Mouse (Mus musculus) gastrocnemius, adult 8-10 months (tissue): ENCODE measurements around the gene Cradd. TPM values are rescaled to one million over a fixed set of nuclear protein-coding genes. Genes with fewer than 3 reads are reported as not detected.

ENCODE experiments used
- DNase-seq, 2 experiments: peaks; one replicate each; pipeline ENCODE4 v3.0.0; 2022; ENCODE audit warnings: low spot score in 2 of 2
- total RNA-seq, 4 experiments: library from RNA; stranded (reverse); gene quantifications; 2 replicates each; pipeline ENCODE4 v1.2.4; 2022

The Cradd gene
- total RNA-seq, 4 experiments from 2014 or later = 6.7 to 18.0 (median 8.4) TPM

DNA sequence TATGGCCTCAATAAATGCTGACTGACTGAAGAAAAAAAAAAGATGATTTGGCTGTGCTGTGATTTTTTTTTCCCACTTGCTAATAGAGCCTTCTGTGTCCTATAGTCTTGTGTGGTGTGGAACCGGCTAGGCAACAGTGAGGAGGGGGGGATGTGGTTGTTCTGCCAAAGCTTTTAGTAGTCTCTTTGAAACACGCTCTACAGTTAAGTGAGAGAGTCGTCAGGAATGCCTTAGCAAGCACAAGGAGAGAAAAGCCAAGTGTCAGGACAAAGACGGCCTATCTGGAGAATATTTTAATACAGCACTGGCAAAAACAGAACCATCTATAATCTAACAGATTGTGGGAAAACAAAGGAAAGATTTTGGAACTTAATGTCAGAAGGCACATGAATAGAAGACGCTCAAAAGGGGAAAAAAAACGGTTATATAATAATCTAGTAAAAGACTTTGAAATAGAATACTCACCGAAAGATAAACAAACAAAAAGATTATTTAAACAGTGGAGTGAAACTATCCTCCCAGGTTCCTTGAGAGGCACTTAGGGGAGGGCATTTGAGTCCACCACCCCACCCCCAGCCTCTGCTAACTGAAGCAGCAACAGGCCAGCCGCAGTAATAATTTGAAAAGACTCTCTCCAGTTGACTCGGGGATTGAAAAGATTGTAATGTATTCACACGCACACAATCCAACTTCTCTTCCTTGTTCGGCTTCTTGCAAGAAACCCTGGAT lies 16.9 kb downstream of the Cradd start:
- no peak for DNase-seq

DNA sequence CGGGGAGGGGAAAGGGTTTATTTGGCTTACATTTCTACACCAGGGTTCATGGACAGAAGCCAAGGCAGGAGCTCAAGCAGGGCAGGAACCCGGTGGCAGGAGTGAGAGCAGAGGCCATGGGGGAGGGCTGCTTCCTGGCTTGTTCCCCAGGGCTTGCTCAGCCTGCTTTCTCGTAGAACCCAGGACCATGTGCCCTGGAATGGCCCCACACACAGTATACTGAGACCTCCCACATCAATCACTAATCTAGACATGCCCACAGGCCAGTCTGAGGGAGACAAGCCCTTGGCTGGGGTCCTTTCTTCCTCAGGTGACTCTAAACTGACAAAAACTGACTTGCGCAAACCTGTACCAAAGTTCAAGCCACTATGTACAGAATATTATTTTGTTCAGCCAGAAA lies 19.7 kb downstream of the Cradd start:
- no peak for DNase-seq

DNA sequence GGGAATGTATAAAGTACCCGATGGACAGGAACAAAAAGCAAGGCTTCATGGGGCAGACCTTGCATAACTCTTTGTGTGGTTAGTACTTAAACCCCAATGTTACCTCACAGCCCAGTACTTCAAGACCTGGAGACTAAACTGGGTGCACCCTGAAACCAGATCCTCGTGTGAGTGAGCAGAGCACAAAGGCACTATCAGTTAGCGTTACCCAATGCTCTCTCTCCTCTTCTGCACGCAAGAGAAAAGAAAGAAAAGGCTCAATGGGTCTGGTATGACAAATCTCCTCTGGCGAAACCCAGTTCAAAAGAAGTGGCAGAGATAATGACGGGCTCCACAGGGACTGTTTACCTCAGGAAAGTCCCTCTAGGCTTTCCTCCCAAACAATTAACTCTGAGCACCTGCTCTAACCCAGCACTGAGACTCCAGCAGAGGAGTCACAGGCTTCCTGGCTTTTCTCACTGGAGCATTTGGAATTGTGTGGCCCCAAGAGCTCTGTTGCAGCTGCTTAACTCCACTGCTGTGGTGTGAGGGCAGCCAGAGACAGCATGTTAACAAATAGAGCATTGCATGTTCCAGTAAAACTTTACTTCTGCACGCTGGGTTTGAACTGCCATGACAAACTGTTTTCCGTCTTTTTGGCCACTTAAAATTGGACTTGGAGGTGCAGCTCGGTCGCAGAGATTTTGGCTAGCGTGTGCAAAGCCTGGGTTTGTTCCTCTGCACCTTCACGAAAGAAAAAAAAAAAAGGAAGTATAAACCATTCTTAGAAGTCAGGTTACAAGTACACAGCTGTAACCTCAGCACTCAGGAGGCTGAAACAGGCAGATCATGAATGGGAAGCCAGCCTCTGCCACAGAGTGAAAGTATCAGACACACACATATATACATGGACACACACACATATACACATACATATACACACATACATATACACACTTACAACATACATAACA lies 21.4 kb downstream of the Cradd start:
- no peak for DNase-seq

DNA sequence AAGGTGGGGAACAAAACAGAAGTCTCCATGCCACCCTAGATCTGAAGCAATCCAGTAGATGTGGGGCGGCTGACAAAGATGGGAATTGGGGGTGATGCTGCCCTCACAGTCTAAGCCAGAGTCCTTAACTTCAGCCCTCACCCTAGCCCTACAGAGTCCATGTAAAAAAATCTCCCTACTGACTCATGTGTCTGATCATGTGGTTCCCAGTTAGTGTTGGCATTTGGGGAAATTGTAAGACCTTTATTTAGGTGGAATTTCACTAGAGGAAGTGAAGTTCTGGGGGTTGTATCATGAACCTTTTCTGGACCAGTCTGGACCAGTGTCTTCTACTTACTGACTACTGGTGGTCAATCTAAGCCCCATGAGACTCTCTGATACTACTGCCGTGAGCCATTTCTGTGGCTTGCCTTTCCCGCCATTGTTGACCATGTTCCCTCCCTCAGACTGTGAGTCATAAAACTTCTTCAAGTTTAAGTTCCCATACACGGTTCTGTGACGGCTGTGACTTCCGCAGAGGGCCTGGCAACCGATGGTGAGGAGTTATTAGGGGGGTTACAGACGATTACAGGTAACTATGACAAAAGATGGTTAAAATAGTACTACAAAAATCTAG lies 23.6 kb downstream of the Cradd start:
- no peak for DNase-seq

DNA sequence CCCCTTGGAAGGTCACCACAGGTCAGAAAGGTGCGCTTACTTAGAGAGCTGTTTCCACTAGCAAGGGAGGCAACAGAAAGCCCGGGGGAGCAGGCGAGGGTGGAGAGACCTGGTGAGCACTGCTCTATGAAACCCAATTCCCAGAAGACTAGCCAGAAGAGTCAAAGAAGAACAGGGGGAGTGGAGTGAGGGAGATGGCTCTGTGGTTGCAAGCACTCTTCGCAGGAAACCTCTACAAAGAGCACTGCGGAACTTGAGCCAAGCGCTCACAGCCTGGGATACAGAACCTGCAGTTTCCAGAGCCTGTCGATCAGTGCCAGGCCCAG lies 24.2 kb downstream of the Cradd start:
- no peak for DNase-seq

DNA sequence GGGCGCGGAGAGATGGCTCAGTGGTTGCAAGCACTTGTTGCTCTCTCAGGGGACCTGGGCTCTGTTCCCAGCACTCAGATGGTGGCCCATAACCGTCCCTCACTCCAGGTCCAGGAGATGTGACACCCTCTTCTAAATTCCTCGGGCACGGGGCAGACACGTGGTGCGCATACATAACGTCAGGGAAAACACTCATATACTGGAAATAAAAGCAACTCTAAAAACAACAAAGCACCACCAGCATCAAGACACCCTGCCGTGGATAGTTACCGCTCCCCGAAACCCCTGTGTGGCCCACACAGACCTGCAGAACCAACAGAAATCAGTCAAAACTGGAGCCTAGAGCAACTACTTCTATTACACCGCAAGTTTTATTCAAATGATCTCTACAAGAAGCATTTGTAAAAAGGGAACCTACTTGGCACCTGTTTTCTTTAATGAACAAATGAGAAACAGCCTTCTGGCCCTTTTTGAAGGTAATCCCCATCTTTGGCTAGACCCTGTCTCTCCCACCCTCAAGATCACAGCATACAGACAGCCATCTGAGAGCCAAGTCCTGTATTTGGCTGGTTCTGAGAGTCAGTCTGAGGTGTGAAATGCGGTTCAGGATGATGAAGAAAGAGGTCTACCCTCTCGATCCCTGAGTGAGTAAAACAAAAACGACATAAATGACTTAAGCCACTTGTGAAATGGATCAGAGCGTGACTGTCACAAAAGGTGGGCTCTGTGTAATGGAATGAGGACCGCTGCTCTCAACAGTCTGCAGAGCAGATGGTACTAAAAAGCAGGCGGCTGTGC lies 24.7 kb downstream of the Cradd start:
- DNase-seq = no peak

DNA sequence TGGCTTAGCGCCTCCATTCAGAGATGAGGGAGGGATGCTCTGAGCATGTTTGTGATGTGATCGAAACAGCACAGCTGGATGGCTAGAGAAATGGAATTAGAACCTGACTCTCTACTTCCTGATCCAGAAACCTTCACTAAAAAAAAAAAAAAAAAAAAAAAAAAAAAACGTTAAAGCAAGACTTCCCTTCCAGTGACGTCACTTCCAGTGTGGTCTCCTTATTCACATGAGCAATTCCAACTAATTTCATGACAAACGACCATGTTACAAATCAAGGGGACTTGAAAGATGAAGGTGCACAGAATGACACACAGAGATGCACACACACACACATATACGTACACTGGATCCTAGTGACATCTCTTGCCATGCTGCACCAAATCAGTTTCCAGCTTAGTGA lies 25.4 kb downstream of the Cradd start:
- DNase-seq = no peak

DNA sequence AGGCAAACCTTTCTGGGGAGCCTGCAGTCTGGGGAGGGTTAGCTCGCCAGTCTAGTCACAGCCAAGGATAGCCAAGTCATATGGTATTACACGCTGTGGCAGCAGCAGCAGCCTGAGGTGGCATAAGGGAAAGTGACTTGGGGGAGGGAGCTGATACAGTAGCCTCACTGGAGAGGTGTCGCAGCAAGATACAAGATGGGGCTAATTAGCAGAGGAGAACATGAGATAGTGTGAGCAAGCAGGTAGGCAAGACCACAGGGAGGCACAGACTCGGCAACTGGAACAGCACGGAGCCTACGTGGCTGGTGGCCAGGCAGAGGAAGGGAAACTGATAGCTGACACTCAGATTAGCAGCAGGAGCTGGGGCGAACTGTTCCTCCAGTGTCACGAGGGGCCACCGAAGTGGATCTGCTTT lies 26.2 kb downstream of the Cradd start:
- peak; percentile 58 to 77 for DNase-seq

DNA sequence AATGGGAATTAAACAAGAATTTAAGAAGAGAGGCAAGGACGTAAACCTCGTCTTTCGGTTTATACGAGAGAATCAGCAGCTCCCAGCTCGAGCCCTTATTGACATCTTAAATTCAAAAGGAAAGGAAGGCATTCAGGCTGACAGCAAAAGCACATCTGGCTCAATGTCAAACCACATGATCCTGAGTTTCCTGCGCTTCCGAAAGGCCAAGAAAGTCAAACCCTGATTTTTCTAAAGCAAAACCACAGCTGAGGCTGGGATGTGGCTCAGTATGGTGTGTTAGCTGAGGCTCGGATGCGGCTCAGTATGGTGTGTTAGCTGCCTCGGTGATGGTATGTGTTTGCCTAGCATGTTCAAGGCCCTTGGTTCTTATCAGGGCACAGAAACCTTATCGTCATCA lies 26.9 kb downstream of the Cradd start:
- no peak for DNase-seq

DNA sequence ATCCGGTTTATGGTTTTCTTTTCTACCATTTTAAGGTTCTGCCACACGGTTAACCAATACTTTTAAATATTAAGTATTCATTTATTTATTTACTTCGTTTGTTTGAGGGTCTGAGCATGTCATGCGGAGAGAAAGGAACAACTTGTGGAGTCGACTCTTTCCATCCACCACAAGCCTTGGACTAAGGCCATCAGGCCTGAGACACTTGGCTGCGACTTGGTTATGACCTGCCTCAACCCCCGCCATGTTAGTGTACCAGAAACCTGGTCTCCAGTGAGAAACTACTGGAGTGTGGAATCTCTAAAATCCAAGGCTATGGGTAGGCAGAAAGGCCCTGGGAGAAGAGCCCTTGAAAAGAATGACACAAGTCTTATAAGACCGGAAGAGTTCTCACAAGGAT lies 30.7 kb downstream of the Cradd start:
- no peak for DNase-seq

DNA sequence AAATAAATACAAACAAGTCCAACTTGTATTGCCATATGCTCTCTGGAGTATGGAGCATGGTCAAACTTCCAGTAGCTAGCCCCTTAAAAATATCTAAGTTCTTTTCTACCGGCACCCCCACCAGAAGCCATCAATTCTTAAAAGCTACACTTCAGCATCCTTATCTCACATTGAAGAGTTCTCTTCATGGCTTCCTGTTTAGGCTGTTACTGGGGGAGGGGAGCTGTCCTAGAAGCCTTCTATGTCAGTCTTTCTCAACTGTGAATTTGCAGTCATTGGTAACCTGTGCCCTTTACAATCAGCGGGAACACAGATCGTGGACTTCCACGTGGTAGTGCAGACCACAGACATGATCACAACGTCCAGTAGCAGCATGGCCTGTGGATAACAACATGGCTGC lies 31.7 kb downstream of the Cradd start:
- DNase-seq = no peak

DNA sequence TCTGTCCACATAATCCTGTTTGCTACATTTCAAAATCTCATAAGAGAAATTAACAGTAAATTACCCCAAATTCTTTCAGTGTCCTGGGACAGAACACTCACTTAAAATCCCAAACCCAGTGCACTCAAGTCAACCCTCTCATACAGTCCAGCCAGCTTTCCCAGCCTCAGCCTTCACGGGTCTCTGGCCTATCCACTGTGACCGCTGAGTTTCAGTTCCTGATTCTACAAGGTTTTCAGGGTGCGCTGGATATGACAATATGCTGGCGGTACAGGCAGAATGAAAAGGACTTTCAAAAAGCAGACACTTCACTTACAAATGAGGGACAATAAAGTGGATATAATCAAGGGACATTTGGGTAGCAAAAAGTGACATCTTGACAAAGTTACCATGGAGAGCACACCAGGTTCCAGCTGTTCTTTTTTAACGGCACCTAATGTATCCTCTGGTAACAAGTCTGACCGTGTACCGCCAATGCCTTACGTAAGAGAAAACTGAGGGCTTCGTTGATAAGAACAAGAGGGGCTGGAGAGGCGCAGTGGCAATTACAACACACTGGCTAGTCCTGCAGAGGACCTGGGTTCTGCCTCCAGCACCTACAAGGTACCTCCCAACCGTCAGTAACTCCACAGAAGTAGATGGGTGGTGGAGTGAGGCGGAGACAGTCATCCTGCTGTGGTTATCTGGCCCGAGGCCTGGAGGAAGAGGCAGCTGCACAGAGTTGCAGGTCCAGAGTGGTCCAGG lies 32.6 kb downstream of the Cradd start:
- DNase-seq = no peak

DNA sequence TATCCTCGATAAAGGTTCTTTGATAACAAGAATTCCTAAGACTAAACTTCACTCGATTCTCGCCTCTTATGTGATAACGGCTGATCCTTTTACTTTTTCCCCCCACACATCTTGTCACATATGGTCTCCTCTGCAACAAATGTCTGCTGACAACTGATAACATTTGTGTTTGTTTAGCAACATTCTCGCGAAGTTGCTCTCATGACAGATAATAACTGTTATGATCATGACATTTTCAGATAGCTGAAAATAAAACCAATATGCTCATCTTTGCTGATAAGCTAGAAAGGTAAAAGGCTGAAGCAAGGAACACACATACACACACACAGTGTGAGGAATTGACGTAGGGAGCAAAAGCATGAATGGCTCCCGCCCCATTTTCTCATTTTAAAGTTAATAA lies 34.1 kb downstream of the Cradd start:
- no peak for DNase-seq

DNA sequence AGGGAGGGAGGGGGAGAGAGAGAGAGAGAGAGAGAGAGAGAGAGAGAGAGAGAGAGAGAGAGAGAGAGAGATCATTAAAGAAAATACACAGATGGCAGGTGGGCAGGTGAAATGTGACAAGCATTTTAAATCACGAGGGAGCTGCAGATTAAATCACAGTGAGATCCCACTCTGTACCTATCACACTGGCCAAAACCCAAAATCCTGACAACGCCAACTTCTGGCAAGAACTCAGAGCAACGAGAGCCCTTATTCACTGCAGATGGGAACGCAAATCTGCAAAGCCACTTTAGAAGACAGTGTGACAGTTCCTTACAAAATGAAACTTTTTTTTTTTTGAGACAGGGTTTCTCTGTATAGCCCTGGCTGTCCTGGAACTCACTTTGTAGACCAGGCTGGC lies 35.7 kb downstream of the Cradd start:
- no peak for DNase-seq

DNA sequence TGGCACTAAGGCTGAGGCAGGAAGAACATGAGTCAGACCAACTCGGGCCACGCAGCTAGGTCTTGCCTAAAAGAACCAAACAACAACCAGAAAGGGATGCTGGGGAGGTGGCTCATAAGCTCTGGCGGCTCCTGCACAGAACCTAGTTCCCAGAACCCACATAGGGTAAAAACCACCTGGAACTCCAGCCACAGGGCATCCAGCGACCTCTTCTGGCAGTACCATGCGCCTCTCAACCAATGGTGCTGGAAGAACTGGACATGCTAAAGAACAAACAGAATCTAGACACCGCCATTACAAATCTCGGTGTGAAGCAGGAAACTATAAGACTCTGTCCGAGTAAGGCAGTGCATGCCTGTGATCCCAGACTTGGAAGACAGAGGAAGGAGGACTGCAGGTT lies 36.6 kb downstream of the Cradd start:
- DNase-seq = no peak

DNA sequence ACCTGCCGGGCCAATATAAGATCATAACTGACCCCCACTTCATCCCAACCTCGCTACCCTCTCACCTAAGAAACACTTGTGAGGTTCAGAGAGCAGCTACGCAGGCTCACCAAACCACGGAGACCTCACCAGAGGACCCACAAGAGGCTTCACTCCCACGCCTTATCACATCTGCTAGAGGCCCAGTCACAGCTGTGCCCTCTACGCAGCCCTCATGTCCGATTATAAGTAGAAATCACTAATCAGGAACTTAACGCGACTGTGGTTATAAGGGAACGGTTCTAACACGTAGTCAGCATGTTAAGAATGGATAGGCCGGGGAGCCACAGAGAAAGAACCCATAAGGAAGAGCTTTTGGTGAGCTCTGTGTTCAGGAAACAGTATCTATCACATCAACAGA lies 40.5 kb downstream of the Cradd start:
- no peak for DNase-seq

DNA sequence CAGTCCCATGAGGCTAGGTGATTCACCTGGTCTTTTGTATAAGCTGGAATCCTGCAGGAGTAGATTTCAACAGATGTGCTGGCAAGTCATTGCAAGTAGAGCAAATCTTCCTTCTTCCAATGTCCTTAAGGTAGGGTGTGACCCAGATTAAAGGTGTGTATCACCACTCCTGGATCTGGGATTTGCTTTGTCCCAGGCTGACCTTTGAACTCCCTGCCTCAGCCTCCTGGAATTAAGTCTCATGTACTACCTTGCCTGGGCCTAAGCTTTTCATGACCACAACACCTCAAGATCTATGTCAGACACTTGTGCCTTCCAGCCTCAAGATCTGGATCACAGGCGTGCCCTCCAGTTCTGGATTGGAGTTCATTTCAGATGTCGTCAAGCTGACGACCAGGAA lies 41.9 kb downstream of the Cradd start:
- DNase-seq = no peak

DNA sequence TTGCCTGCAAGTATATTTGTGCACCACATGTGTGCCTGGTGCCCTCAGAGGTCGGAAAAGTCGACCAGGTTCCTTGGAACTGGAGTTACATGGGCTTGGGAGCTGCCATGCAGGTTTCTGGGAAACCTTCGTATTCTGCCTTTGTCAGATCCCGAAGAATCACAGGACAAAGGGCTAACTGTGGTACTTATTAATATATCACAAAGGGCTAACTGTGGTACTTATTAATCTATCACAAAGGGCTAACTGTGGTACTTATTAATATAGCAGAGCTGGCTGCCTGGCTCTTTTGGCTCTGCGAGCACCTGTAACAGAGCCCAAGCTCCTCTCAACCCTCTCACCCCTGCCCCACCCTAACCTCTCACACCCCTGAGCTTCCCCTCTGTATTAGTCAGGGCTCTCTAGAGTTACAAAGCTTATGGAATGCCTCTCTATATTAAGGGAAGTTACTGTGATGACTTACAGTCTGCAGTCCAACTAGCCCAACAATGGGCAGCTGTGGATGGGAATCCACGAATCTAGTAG lies 42.4 kb downstream of the Cradd start:
- no peak for DNase-seq

DNA sequence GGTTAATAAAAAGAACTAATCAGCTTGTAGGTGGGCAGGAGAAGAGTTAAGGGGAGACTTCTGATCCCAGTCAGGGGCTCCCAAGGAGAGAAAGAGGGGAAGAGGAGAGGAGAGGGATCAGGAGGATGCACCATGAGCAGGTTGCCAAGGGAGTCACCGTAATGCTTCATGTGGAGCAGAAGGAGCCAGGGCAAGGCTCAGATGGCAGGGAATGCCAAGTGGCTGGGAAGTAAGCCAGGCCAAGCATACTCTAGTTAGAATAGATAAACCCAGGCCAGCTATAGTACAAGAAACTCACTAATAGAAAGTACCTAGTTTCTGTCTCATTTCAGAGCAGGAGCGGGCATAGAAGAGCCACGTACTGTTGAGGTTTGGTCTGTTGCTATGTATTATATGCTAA lies 43.6 kb downstream of the Cradd start:
- peak in 1 of 2 experiments; percentile 51 for DNase-seq

DNA sequence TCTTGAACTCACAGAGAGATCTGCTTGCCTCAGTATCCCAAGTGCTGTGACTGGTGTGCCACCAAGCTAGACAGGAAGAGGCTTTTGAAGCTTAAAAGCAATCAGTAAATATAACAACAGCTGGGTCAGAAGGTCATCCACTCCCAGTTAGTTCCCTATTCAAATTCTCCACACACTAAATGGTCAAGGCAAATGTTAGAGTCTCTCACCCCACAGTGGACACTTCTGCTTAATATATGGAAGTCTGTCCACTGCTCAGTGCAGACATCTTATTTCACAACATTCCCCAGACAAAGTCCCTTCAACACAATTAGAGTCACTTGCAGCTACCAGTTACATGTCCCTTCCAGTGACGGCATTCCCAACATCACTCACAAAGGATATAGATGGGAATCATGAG lies 44.5 kb downstream of the Cradd start:
- no peak for DNase-seq

DNA sequence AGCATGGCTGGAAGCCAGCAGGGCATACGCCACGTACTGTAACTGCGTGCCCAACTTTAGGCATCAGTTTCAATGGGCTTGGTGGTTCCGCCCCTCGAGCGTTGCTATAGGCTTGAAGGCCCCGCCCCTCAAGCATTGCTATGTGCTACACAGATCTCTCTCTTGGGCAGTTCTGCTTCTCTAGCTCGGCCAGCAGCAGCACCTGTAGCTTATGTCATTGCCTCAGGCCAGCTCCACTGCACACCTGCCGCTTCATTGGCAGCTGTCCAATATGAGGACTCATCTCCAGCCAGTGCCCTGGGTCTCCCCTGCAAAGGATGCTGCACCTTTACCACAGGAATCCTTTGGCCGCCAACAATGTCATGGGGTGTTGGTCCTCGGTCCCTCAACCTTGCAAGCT lies 45.8 kb downstream of the Cradd start:
- DNase-seq = no peak
